Mouse (Mus musculus): ENCODE results near the gene Olfr1432.

DNA sequence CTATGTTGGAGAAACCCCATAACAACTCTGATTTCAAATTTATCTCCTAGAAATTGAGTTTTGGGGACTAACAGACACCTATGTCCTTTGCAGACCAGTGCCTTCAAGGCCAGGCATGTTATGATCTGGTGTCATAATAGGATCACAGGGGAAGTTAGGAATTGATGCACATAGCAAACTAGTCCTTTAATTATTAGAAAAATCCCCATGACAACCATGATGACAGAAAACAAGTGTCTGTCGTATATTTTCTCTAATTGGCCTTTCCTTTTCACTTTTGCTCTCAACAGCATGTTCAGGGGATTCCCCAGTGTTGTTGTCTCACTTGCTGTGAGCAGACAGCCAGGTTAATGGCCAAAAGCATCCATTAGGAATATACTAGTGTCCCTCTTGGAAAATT, 28.3 kb upstream of the Olfr1432 start, which contains the start of gene Olfr235:
- TF ChIP-seq CTCF (IDR thresholded peaks at IDR 0.05; ENCODE audit: control insufficient read depth, insufficient read depth, insufficient read length) = no peak
- TF ChIP-seq CEBPB (IDR thresholded peaks at IDR 0.05; ENCODE audit: low read depth) = no peak
- no peak for TF ChIP-seq USF1 (IDR thresholded peaks at IDR 0.05; ENCODE audit: low read depth)
- no peak for TF ChIP-seq MYOG (IDR thresholded peaks at IDR 0.05; ENCODE audit: control insufficient read depth, extremely low read depth, insufficient read length)
- TF ChIP-seq MAX (IDR thresholded peaks at IDR 0.05) = no peak
- TF ChIP-seq MYOD1 (IDR thresholded peaks at IDR 0.05; ENCODE audit: control insufficient read depth, insufficient read length, low read depth) = no peak
- TF ChIP-seq FOSL1 (IDR thresholded peaks at IDR 0.05; ENCODE audit: insufficient read depth, low read length, poor library complexity, severe bottlenecking) = no peak
